Mouse (Mus musculus) kidney, postnatal 0 days (tissue): ENCODE data around the gene Dnajc6. TPM values are rescaled to one million over a fixed set of nuclear protein-coding genes. Genes with fewer than 3 reads are reported as not detected.

Experiments used
- ATAC-seq: fragments of 200-750 bp; cut with Nextera tagmentation; replicated peaks from 2 replicates; pipeline ENCODE4 v1.8.0; 2017; ENCODE audit warnings: low read depth, moderate number of reproducible peaks, moderate TSS enrichment, moderate library complexity; ENCODE audit not compliant: low FRiP score
- DNase-seq: peaks from one replicate; pipeline ENCODE4 v3.0.0-alpha.2; 2016; ENCODE audit warnings: low spot score
- H3K27ac ChIP-seq: fragments of 300-500 bp; sonication (generic); 2 replicates; pipeline ENCODE4 v1.5.1; 2014; ENCODE audit warnings: mild to moderate bottlenecking
- H3K27me3 ChIP-seq: fragments of 300-500 bp; sonication (generic); 2 replicates; pipeline ENCODE4 v1.6.1; 2014; ENCODE audit warnings: low read length, mixed read lengths; ENCODE audit not compliant: insufficient read depth
- H3K36me3 ChIP-seq: fragments of 300-500 bp; sonication (generic); 2 replicates; pipeline ENCODE4 v1.6.1; 2014; ENCODE audit warnings: low read length, mixed read lengths; ENCODE audit not compliant: insufficient read depth
- H3K4me1 ChIP-seq: fragments of 300-500 bp; sonication (generic); replicated peaks from 2 replicates; pipeline ENCODE4 v1.6.1; 2014; ENCODE audit warnings: antibody characterized with exemption, low read length, mixed read lengths; ENCODE audit not compliant: insufficient read depth
- H3K4me2 ChIP-seq: fragments of 300-500 bp; sonication (generic); 2 replicates; pipeline ENCODE4 v1.6.1; 2014; ENCODE audit warnings: mild to moderate bottlenecking, low read length, moderate library complexity, mixed read lengths
- H3K4me3 ChIP-seq: fragments of 300-500 bp; sonication (generic); replicated peaks from 2 replicates; pipeline ENCODE4 v1.5.1; 2014; ENCODE audit warnings: low read depth, low read length
- H3K9ac ChIP-seq: fragments of 300-500 bp; sonication (generic); 2 replicates; pipeline ENCODE4 v1.6.1; 2014; ENCODE audit warnings: low read depth, low read length
- H3K9me3 ChIP-seq: fragments of 300-500 bp; sonication (generic); replicated peaks from 2 replicates; pipeline ENCODE4 v1.6.1; 2016; ENCODE audit warnings: low read length, inconsistent platforms, mixed read lengths
- CTCF ChIP-seq: IDR thresholded peaks from 2 replicates; pipeline ENCODE4 v1.5.1; 2016; ENCODE audit warnings: antibody characterized with exemption, low read depth, mild to moderate bottlenecking, moderate library complexity
- WGBS: fragments of 180-500 bp; shearing (Covaris S2); extraction: QIAGEN DNeasy Blood & Tissue Kit; methylation state at CpG from one replicate; pipeline ENCODE4 v1.1.7; 2014; 5-methylcytosine and 5-hydroxymethylcytosine counted together
- polyA plus RNA-seq: library from polyadenylated mRNA; unstranded; fragments of >200 nt; fragmentation: Nextera tagmentation; extraction: Ambion mirVana; gene quantifications from 2 replicates; pipeline ENCODE4 v1.2.1, GENCODE M21; 2015

The Dnajc6 gene
- polyA plus RNA-seq, 1 experiment from 2014 or later: 2.8 TPM

- no peak overlapping the region for H3K9ac ChIP-seq
- H3K4me2 ChIP-seq: no peak overlapping the region
- H3K36me3 ChIP-seq: no peaks in the 10 kb centered on the region
- 73% methylated on average over 4 of the region's 4 CpGs for WGBS
- no peaks in the 10 kb centered on the region for H3K9me3 ChIP-seq
- no peaks in the 10 kb centered on the region for H3K4me1 ChIP-seq
- no peak for TF ChIP-seq CTCF
- DNase-seq (no peak), ATAC-seq (no peak)
- no peak overlapping the region for H3K27ac ChIP-seq
- no peaks in the 10 kb centered on the region for H3K27me3 ChIP-seq
- H3K4me3 ChIP-seq: no peak overlapping the region
Observed at GRCm38 (mm10) chr4:101689241-101689640, 192.8 kb downstream of the Dnajc6 start.

- H3K36me3 ChIP-seq: no peaks in the 10 kb centered on the region
- no peak for ATAC-seq
- no peaks in the 10 kb centered on the region for H3K4me1 ChIP-seq
- no peaks in the 10 kb centered on the region for H3K27me3 ChIP-seq
- no peak for TF ChIP-seq CTCF
- 68% methylated on average over 5 of the region's 5 CpGs for WGBS
- no peak overlapping the region for H3K4me2 ChIP-seq
- no peaks in the 10 kb centered on the region for H3K9me3 ChIP-seq
- H3K27ac ChIP-seq: no peak overlapping the region
- no peak for DNase-seq
- no peak overlapping the region for H3K9ac ChIP-seq
- H3K4me3 ChIP-seq: no peak overlapping the region
Observed at GRCm38 (mm10) chr4:101689645-101690044, 193.2 kb downstream of the Dnajc6 start.

Other genes starting within 250 kb of the Dnajc6 start
- gene Jak1, start 231.4 kb upstream of the Dnajc6 start, polyA plus RNA-seq: 71.9 and 78.9 TPM in 2 replicates
- 17.1 and 20.8 TPM in 2 replicates for gene Ak4, start 77.4 kb upstream of the Dnajc6 start, polyA plus RNA-seq
- 113 and 117 TPM in 2 replicates for gene Leprot, start 151.1 kb downstream of the Dnajc6 start, polyA plus RNA-seq
- 7.2 and 7.6 TPM in 2 replicates for gene Lepr, start 220.8 kb downstream of the Dnajc6 start, polyA plus RNA-seq